Mouse (Mus musculus): ENCODE measurements around the gene Tpk1. TPM values are rescaled to one million over a fixed set of nuclear protein-coding genes. Genes with fewer than 3 reads are reported as not detected.

The Tpk1 gene
- polyA plus RNA-seq, 1 experiment, result 2.4 TPM

DNA sequence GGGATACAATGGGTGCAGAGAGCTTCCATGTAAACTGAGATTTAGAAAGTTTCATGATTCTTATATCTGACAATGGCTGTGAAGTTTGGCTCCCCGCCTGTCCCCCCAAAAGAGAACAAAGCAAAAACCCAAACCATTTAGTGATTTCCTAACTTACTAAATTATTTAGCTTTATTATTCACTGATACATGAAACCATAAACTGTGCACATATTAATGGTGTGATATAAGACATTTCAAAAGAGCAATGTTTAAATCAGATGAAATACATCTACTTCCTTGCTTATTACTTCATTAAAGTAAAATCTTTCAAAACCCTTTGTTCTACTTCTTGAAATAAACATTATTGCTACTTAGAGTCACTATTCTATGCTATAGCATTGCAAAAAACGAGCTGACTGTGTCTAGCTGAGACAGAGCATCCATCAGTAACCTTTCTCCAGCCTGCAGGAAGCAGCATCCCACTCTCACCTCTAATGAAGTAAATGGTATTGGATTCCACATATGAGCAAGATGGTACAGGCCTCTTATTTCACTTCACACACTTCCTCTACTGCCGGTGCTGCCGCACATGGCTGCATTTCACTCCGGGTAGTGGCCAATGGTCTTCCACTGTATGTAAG is 161.4 kb downstream of the Tpk1 start:
- Histone ChIP-seq H3K4me1 (ENCODE audit: control insufficient read depth, insufficient read depth, low read length) (no peaks in the 10 kb centered on the region; the same call in 1 of the 2 replicates), H3K27ac (ENCODE audit: control insufficient read depth, insufficient read depth, low read depth, low read length, poor library complexity) (no peak overlapping the region), H3K4me3 (replicated peaks; ENCODE audit: control insufficient read depth, low read depth, low read length) (no peak overlapping the region)
- TF ChIP-seq POLR2A (IDR thresholded peaks at IDR 0.05; ENCODE audit: borderline replicate concordance, control insufficient read depth, low read depth, low read length), result no peak
- 88% methylated on average over 5 of the region's 5 CpGs for WGBS

DNA sequence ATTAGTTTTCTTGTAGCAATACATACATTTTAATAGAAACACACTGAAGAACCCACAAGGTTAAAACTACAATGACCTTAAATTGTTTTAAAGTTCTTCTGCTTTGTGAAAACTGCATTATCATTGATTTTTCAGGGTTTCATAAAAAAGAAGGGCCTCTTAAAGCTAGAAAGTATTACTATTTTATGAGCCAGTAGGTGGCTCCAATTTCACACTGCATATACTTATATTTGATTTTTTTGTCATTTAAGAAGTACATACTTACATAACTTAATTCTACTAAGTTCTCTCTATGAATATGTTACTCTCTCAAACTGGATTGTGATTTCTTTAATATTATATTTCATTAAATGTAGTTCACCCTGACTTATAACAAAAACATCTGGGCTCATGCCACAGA is 173.7 kb downstream of the Tpk1 start:
- TF ChIP-seq POLR2A (IDR thresholded peaks at IDR 0.05; ENCODE audit: borderline replicate concordance, control insufficient read depth, low read depth, low read length), result no peak
- no peak for TF ChIP-seq CTCF (IDR thresholded peaks at IDR 0.05; ENCODE audit: control insufficient read depth, insufficient read depth, low read length)

DNA sequence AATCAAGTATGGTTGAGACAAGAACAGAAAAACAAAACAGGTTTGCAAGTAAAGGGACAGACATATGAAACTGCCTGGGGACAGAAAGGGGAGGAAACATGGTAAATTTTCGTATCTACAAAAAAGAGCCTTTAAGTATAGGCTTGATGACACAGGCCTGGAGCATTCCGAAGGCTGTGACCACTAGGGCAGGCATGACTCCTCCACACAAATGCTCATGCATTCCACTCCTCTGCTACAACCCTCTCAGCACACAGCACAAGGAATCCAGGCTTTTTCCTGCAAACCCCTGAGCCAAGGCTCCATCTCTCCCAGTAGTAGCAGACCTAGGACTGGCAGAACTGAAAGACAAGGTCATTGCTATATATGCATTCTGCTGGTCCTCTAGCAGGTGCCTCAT is 179.4 kb downstream of the Tpk1 start:
- H3K27ac ChIP-seq (ENCODE audit: control insufficient read depth, insufficient read depth, low read depth, low read length, poor library complexity), result no peak overlapping the region

More for the DNA sequence above, 173.7 kb downstream of the Tpk1 start:
- Histone ChIP-seq H3K4me3 (replicated peaks; ENCODE audit: control insufficient read depth, low read depth, low read length) (no peak overlapping the region), H3K4me1 (ENCODE audit: control insufficient read depth, insufficient read depth, low read length) (no peaks in the 10 kb centered on the region), H3K27ac (ENCODE audit: control insufficient read depth, insufficient read depth, low read depth, low read length, poor library complexity) (no peak overlapping the region)

DNA sequence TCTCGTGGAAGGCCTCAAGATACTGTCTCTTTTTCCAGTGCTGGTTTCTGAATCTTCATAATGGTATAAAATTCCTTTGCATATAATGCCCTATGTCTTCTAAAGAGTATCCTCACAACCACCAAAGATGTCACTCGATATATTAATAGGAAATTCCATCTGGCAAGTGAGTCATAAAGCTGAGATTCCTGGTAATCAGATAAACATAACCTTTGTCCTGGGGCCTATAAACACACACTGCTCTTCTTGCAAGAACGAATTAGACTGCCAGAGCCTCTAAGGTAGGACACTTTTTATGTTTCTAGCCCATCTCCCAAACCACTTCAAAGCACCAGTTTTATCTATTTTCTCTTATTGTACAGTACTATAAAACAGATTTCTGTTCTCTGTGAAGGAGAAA is 185.4 kb downstream of the Tpk1 start:
- no peaks in the 10 kb centered on the region; the same call in 1 of the 2 replicates for H3K4me1 ChIP-seq (ENCODE audit: control insufficient read depth, insufficient read depth, low read length)
- TF ChIP-seq CTCF (IDR thresholded peaks at IDR 0.05; ENCODE audit: control insufficient read depth, insufficient read depth, low read length), result no peak
- TF ChIP-seq POLR2A (IDR thresholded peaks at IDR 0.05; ENCODE audit: borderline replicate concordance, control insufficient read depth, low read depth, low read length), result no peak
- 80% methylated on average over 3 of the region's 3 CpGs for WGBS
- no peak overlapping the region for H3K4me3 ChIP-seq (replicated peaks; ENCODE audit: control insufficient read depth, low read depth, low read length)
- no peak overlapping the region for H3K27ac ChIP-seq (ENCODE audit: control insufficient read depth, insufficient read depth, low read depth, low read length, poor library complexity)

More for the DNA sequence above, 179.4 kb downstream of the Tpk1 start:
- 81% methylated on average over 2 of the region's 2 CpGs for WGBS
- Histone ChIP-seq H3K4me1 (ENCODE audit: control insufficient read depth, insufficient read depth, low read length) (no peaks in the 10 kb centered on the region), H3K4me3 (replicated peaks; ENCODE audit: control insufficient read depth, low read depth, low read length) (no peak overlapping the region)
- TF ChIP-seq POLR2A (IDR thresholded peaks at IDR 0.05; ENCODE audit: borderline replicate concordance, control insufficient read depth, low read depth, low read length) (no peak), CTCF (IDR thresholded peaks at IDR 0.05; ENCODE audit: control insufficient read depth, insufficient read depth, low read length) (no peak)

DNA sequence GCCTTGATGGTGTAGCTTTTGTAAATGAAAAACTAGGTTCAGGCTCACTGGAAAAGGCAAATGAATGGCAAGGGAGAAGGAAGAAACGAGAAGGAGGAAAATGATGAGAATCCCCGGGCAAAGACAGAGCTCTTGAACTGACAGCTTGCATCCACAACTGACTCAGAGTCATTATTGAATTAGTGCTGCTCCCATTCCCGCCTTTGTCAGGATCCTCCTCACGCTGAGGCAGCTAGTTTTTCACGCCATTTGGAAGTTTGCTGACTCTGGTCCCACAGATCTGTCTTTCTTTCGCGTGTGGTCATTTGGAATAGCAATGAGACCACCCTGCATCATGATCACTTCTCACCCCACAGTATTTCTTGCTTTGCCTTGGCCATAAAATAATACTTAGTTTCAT is 187.3 kb downstream of the Tpk1 start:
- no peak overlapping the region for H3K27ac ChIP-seq (ENCODE audit: control insufficient read depth, insufficient read depth, low read depth, low read length, poor library complexity)
- no peaks in the 10 kb centered on the region; the same call in 1 of the 2 replicates for H3K4me1 ChIP-seq (ENCODE audit: control insufficient read depth, insufficient read depth, low read length)
- WGBS, result 82% methylated on average over 7 of the region's 7 CpGs
- TF ChIP-seq CTCF (IDR thresholded peaks at IDR 0.05; ENCODE audit: control insufficient read depth, insufficient read depth, low read length) (no peak), POLR2A (IDR thresholded peaks at IDR 0.05; ENCODE audit: borderline replicate concordance, control insufficient read depth, low read depth, low read length) (no peak)
- no peak overlapping the region for H3K4me3 ChIP-seq (replicated peaks; ENCODE audit: control insufficient read depth, low read depth, low read length)

DNA sequence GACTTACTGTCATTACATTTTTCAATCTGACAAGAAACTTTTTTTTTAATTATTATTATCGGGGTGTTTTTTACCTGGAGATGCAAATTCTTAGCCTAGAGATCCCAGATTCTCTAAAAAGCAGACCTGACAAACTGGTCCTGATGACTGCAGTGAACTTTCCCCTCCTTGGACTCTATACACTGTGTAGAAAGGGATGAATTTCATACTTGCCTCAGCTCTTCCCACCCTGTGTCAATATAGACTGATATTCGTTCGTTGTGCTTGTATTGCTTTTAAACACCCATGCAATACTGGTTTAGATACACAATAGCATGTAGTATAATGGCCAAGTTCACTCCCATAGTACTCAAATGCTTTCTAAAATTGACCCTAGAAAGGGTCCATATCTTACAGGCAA is 189.7 kb downstream of the Tpk1 start:
- TF ChIP-seq POLR2A (IDR thresholded peaks at IDR 0.05; ENCODE audit: borderline replicate concordance, control insufficient read depth, low read depth, low read length) (no peak), CTCF (IDR thresholded peaks at IDR 0.05; ENCODE audit: control insufficient read depth, insufficient read depth, low read length) (no peak)
- H3K27ac ChIP-seq (ENCODE audit: control insufficient read depth, insufficient read depth, low read depth, low read length, poor library complexity), result no peak overlapping the region
- H3K4me3 ChIP-seq (replicated peaks; ENCODE audit: control insufficient read depth, low read depth, low read length), result no peak overlapping the region
- 81% methylated on average over 3 of the region's 3 CpGs for WGBS
- H3K4me1 ChIP-seq (ENCODE audit: control insufficient read depth, insufficient read depth, low read length), result no peaks in the 10 kb centered on the region; the same call in 1 of the 2 replicates

DNA sequence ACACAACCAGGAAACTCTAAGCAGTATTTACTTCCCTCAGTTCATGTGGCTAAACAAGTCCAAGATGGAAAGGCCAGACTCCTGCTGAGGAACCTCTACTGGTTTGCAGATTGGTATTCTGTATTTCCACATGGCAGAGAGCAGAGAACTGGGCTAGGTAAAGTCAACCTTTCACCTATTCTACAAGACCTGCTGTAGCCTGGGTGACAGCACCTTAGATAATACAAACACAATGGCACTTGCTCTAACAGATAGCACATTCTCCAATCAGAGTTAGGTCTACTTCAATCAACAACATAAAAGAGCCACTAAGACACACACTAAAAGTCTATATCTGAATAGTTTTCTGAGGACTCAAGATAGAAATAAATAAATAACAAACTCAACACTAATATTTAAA is 190.2 kb downstream of the Tpk1 start:
- TF ChIP-seq CTCF (IDR thresholded peaks at IDR 0.05; ENCODE audit: control insufficient read depth, insufficient read depth, low read length), result no peak
- TF ChIP-seq POLR2A (IDR thresholded peaks at IDR 0.05; ENCODE audit: borderline replicate concordance, control insufficient read depth, low read depth, low read length), result no peak
- no peaks in the 10 kb centered on the region; the same call in 1 of the 2 replicates for H3K4me1 ChIP-seq (ENCODE audit: control insufficient read depth, insufficient read depth, low read length)
- H3K4me3 ChIP-seq (replicated peaks; ENCODE audit: control insufficient read depth, low read depth, low read length), result no peak overlapping the region
- H3K27ac ChIP-seq (ENCODE audit: control insufficient read depth, insufficient read depth, low read depth, low read length, poor library complexity), result no peak overlapping the region

DNA sequence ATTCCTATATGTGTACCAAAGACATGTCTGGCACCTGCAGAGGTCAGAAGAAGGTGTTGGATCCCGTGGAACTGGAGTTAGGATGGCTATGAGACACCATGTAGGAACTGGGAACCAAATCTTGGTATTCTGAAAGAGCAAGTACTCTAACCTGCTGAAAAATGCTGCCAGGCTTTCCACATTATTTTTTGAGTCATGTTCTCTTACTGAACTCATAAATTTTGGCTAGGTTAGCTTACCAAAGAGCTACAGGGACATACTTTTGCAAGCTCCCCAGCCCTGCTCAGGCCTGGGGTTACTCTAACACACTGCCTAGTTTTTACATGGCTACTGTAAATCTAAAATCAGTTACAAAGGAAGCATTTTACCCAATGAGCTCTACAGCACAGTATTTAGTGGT is 194.5 kb downstream of the Tpk1 start:
- Histone ChIP-seq H3K4me1 (ENCODE audit: control insufficient read depth, insufficient read depth, low read length) (no peaks in the 10 kb centered on the region), H3K27ac (ENCODE audit: control insufficient read depth, insufficient read depth, low read depth, low read length, poor library complexity) (no peak overlapping the region), H3K4me3 (replicated peaks; ENCODE audit: control insufficient read depth, low read depth, low read length) (no peak overlapping the region)
- 81% methylated on average over 1 of the region's 1 CpGs for WGBS
- TF ChIP-seq POLR2A (IDR thresholded peaks at IDR 0.05; ENCODE audit: borderline replicate concordance, control insufficient read depth, low read depth, low read length) (no peak), CTCF (IDR thresholded peaks at IDR 0.05; ENCODE audit: control insufficient read depth, insufficient read depth, low read length) (no peak)
